Mouse (Mus musculus) yolk sac, embryonic 10.5 days (tissue): ENCODE measurements around the gene Baat.

Experiments used
- DNase-seq: peaks from one replicate; pipeline ENCODE4 v3.0.0-alpha.2; 2017; ENCODE audit warnings: low spot score

The Baat gene

DNA sequence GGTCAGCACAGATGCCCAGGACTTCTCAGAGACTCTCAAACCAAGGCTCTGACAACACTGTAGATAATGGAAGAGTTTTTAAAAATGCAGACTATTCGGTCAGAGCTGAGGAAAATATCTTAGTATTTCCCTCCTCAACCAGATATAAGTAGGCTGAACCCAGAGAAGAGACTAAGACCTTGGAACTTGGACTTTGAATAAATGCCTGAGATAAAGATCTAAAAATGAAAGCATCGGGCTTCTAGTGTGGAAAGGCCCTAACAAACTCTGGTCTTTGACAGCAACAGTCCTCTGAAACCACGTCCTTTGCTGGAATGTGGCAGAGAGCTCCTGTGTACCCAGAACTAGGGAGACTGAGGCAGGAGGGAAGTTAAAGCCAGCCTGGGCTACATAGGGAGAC, at the start of gene Baat:
TSS of gene Baat (minus strand) at position 172 of the 400 bp plus-strand sequence.
- DNase-seq, result no peak

GRCm38 (mm10) chr4:49553380-49553779, 47.0 kb upstream of the Baat start:
- no peak for DNase-seq

DNA sequence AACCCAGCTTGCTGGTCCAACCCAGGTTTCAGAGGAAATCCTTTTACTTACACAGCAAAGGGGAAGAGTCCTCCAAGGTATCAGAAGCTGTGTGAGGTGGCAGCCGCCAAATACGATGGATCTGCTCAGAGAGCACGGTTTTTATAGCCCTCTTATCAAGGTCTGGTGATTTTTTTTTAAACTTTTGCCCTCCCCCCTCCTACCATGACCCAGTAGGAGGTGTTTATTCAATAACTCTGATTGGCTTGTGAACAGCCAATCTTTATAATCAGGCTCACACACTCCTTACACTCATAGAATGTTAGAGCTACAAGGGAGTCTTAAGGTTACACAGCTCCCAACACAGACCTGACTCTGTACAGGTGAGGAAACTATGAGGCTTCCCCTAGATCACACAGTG, 43.0 kb upstream of the Baat start, which contains the start of gene Aldob:
TSS of gene Aldob (minus strand) at position 164 of the 400 bp plus-strand sequence.
- peak; percentile 68 for DNase-seq

- no peak for DNase-seq
Measured at GRCm38 (mm10) chr4:49547544-49548219, 41.3 kb upstream of the Baat start.

DNA sequence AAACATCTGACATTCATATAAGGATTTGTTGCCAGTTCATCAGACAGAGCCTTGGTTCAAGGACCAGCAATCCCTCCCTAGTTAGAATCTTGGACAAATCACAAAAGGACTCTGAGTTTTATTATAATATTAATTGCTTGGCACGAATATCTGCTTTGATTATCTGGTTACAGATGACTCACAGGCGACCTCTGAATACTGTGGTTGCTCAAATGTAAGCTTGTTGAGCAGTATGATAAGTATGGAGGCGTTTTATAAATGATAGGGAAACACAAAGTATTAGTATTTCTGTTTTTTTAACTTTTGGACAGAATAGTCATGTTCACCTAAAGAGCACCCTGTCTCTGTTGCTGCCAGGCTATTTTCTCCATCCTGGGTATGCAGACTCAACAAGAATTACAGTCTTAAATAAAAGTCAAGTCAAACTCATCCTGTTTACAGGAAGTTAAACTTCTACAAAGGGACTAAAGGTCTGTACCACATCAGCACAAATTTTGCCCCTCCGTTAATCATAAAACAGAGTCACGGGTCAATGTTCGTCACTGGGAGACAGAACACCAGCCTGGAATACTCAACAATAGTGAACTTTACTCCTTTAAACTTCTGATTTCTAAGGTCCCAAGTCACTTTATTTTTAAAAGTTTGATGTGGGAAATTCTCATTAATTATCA, 40.7 kb upstream of the Baat start:
- peak; percentile 80 for DNase-seq

DNA sequence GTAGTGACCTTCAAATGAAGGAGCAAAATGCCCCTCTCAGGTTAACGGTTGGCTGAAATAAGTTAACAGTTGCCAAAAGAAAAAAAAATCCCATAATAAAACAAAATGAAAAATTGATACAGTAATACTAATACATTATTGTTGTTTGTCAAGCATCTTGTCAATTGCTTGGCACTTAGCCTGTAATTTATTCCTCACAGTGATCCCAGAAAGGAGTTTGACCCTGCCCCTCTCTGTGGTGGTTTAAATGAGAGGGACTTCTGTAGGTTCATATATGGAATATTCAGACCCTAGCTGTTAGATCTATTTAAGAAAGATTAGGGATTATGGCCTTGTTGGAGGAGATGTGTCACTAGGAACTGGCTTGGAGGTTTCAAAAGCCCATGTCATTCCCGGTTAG, 39.7 kb upstream of the Baat start:
- no peak for DNase-seq

DNA sequence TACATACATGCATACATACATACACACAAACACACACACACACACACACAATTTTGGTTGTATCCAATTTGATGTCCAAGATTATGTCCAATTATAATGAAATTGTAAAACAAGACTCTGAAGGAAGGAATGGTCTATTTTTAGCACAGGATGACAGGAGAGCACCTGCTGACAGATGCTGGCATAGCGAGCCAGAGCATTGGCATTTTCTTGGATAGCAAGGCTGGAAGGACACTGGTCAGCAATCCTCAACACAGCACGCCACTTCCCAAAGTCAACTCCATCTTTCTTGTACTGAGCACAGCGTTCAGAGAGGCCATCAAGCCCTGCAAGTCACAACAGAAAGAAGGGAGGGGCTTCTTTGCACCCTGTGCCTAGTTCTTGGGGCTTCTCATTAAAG, 34.6 kb upstream of the Baat start:
- no peak for DNase-seq

GRCm38 (mm10) chr4:49539665-49540064, 33.3 kb upstream of the Baat start:
- DNase-seq, result no peak

DNA sequence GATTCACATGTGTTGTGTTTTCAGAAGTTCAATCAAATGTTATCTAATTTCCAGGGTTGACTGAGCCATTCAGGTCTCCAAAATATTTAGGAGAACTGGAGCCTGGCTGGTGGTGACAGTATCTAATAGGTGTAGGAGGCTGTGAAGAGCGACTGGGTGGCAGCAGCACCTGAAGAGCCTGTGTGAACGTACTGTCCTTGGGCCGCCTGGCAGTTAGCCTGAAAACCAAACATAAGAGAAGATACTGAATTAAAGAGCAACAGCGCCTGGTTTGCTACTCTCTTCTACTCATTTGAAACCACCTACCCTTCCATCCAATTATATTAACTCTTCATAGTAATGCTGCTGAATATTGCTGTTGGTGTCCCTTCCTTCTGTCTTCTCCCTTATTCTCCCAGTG, 30.3 kb upstream of the Baat start:
- no peak for DNase-seq

- DNase-seq, result no peak
Measured at GRCm38 (mm10) chr4:49535675-49536294, 29.4 kb upstream of the Baat start.

GRCm38 (mm10) chr4:49535036-49535435, 28.7 kb upstream of the Baat start:
- DNase-seq, result no peak

- DNase-seq, result no peak
Measured at GRCm38 (mm10) chr4:49522576-49522975, 16.2 kb upstream of the Baat start.

DNA sequence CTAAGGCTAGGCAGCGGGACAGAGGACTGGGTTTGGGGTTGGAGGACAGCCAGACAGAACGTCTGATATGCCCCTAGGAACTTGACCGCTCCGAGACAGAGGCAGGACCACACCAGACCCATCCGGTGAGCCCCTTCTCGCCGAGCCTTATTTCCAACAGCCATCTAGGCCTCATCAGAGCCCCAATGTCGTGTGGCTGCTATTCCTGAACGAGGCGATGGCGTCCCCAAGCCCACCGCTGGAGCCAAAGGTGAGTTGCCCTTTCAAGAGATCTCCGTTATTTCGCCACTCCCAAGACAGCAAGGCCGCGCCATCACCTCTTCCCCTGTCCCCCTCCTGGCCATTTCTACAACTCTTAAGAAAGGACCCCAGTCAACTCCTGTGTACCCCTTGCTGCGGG, 15.0 kb upstream of the Baat start:
- no peak for DNase-seq

DNA sequence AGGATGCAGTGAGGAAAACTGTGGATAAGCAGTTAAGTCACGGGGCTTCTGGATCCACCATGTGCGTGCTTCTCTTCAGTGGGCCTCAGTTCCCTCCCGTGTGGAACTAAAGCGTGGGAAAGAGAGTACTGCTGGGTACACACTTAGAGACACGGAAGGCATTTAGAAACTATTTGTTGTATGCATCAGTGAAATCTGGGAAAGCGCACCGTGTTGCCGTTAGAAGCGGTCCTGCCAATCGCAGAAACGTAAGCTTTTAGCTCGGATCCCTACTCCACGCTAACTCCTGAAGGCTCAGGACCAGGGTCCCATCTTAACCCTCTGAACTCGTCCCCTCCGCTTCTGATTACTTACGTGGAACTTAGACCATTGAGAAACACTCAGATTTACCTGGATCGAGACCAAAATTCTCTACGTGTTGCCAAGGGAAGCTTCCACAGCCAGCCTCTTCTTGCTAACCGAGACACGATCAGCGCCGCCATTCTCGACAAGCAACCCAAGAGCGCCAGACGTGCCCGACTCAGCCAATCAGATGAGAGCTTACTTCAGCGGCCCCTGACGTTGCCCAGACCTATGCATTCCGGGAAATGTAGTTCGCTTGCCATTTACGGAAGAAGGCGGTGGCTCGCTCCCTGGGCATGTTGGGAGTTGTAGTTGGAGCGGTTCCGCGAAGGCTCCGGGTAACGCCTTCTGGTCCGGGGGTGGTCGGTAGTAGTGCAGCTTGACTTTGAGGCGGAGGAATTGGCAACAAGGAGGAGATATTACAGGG, 14.4 kb upstream of the Baat start, which contains the start of the genes Mrpl50 and Zfp189:
TSS of gene Mrpl50 (minus strand) at position 522 of the 769 bp plus-strand sequence.
TSS of gene Zfp189 (plus strand) at position 605 of the 769 bp plus-strand sequence.
- peak; percentile 96 for DNase-seq

DNA sequence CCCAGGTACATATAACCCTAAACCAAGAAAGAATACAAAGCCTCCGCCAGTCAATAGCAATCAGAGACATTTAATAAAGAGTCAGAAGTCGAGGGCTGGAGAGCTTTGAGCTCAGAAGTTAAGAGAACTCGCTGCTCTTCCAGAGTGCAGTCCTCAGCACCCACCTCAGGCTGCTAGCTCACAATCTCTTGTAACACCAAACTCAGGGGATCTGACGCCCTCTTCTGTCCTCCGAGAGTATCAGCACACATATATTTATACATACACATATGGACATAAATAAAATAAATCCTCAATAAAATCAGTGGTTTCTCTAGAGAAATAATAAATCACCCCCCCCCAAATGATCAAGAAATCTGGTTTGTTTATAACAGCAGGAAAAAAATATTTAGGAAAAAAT, 13.1 kb upstream of the Baat start:
- DNase-seq, result no peak

DNA sequence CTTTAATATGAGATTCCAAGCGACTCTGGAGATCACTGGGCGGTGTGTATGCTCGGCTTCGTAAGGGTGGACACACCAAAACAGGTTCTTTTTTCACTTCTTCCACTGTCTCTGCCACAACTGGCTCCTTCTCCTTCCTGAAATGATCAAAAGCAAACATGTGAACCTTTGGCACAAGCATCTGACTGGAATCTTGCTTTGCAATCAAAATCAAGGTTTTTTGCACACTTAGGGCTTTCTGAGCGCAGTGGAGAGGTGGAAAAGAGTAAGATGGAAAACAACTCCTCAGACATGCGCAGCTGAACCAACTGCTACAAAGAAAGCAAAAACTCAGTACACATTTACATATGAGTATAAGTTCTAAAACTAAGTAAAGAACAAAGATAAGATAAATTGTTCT, 8.1 kb upstream of the Baat start:
- no peak for DNase-seq

- no peak for DNase-seq
Measured at GRCm38 (mm10) chr4:49512636-49513035, 6.3 kb upstream of the Baat start.

- DNase-seq, result peak; percentile 33
Measured at GRCm38 (mm10) chr4:49510236-49510835, 4.0 kb upstream of the Baat start.

DNA sequence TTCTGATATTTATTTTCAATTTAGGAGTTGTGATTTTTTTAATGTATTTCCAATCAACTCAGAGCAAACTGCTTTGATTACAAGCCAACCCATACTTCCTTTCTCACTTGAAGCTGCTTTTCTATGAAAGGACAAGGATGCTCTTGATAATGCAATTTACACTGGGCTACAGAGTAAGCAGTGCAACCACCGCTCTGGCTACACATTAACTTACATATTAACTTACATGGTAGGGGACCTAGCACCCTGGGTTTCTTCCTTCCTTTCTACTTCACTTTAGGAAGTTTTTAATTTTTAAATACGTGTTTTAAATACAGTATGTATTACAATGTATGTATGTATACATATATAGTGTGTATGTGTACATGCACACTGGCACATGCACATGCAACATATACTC, 2.8 kb upstream of the Baat start:
- DNase-seq, result no peak

- DNase-seq, result no peak
Measured at GRCm38 (mm10) chr4:49503563-49503962, 2.8 kb downstream of the Baat start.

DNA sequence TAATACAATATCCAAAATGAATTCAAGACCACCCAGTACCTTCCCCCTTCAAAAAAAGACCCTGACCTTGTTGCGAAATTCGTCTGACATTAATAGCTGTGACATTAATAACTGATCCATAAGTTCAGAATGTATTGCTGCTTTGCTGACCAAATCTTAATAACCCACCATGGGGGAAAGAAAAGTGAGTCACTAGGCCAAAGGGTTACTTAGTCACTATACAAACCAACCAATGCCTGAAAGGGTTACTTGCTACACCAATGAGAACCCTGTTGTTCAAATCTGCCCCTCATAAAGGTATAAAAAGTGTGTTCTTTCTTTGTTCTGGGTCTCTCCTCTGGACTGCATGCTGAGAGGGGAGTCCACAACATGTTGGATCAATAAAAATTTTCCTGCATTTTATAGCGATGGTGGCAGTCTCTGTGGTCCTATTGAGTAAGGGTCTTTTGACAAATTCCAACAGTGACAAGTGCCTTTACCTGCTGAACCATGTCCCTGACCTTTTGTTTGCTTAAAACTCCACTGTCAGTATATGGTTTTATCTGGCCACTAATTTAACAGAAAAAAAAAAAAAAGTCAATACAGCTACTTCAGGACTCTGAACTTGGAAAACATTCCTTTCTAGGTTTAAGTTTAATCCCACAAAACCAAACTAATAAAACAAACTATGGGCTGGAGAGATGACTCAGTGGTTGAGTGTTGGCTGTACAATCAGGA, 20.3 kb downstream of the Baat start:
- DNase-seq, result peak; percentile 50
